Mouse (Mus musculus): ENCODE results near the gene Mug1.

DNA sequence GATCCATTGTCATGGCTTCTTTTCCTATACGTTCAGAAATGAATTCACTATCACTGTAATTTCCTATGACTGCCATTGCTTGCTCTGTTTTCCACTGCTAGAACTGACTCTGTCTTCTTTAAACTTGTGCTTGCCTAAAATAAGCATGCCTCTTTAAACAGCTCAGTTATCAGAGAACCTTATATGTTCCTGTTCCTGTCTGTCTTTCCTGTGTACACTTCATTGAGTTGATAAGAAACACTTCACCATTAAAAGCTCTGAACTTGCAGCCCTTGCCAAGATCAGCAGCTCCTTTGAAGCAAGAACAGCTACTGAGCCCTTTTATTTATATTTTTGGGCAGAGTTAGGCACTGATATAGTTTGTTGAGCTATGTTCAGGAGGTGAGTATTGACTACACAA is 10.0 kb downstream of the Mug1 start:
- no peak for TF ChIP-seq POLR2A (IDR thresholded peaks at IDR 0.05; ENCODE audit: control insufficient read depth, extremely low read depth, insufficient read depth, low read length, poor library complexity)
- TF ChIP-seq CTCF (IDR thresholded peaks at IDR 0.05; ENCODE audit: borderline replicate concordance, control insufficient read depth, extremely low read depth, insufficient read depth, low read length, poor library complexity), result no peak

Data from thymus, adult 2 months (tissue).